Mouse (Mus musculus) MN1 (cell line): Measurements from ENCODE around the gene Rpia.
"Not testable (repeated sequence)": the region's sequence is repeated elsewhere in the genome, so short reads cannot be mapped to it uniquely, and the experiment has no call there.

Experiments
- DNase-seq: peaks from one replicate; pipeline ENCODE4 v3.0.0-alpha.2; 2016; ENCODE audit warnings: low spot score

The Rpia gene

GRCm38 (mm10) chr6:70791824-70792535 is at the start of gene Rpia:
Gene Rpia (minus strand): TSS chr6:70792232.
- DNase-seq, result peak; percentile 96

GRCm38 (mm10) chr6:70840281-70840680 is 48.2 kb upstream of the Rpia start:
- DNase-seq, result peak; percentile 23

GRCm38 (mm10) chr6:70838532-70838931 is 46.5 kb upstream of the Rpia start:
- no peak for DNase-seq

- DNase-seq, result no peak
Measured at GRCm38 (mm10) chr6:70837297-70837696, 45.3 kb upstream of the Rpia start.

GRCm38 (mm10) chr6:70831179-70831839 is 39.3 kb upstream of the Rpia start:
- no peak for DNase-seq

GRCm38 (mm10) chr6:70830552-70830951 is 38.5 kb upstream of the Rpia start:
- no peak for DNase-seq

GRCm38 (mm10) chr6:70829451-70829850 is 37.4 kb upstream of the Rpia start:
- DNase-seq, result no peak

- DNase-seq, result no peak
Measured at GRCm38 (mm10) chr6:70824987-70825337, 32.9 kb upstream of the Rpia start.

- DNase-seq, result peak; percentile 47
Measured at GRCm38 (mm10) chr6:70824085-70824986, 32.3 kb upstream of the Rpia start.

- not testable (repeated sequence) for DNase-seq
Measured at GRCm38 (mm10) chr6:70823277-70823676, 31.2 kb upstream of the Rpia start.

GRCm38 (mm10) chr6:70822386-70822910 is 30.4 kb upstream of the Rpia start:
- no peak for DNase-seq

- no peak for DNase-seq
Measured at GRCm38 (mm10) chr6:70821566-70821965, 29.5 kb upstream of the Rpia start.

GRCm38 (mm10) chr6:70815471-70815870 is 23.4 kb upstream of the Rpia start:
- no peak for DNase-seq

GRCm38 (mm10) chr6:70814629-70814950 is 22.6 kb upstream of the Rpia start:
- DNase-seq, result no peak

GRCm38 (mm10) chr6:70813921-70814628 is 22.0 kb upstream of the Rpia start:
- peak; percentile 25 for DNase-seq

GRCm38 (mm10) chr6:70812526-70812895 is 20.5 kb upstream of the Rpia start:
- DNase-seq, result no peak

- DNase-seq, result peak; percentile 68
Measured at GRCm38 (mm10) chr6:70811557-70812525, 19.8 kb upstream of the Rpia start.

GRCm38 (mm10) chr6:70810524-70810923 is 18.5 kb upstream of the Rpia start:
- DNase-seq, result no peak

- no peak for DNase-seq
Measured at GRCm38 (mm10) chr6:70806514-70806912, 14.5 kb upstream of the Rpia start.

- DNase-seq, result peak; percentile 70
Measured at GRCm38 (mm10) chr6:70805820-70806513, 13.9 kb upstream of the Rpia start.
